Mouse (Mus musculus): ENCODE data around the gene Herc1. TPM values are rescaled to one million over a fixed set of nuclear protein-coding genes. Genes with fewer than 3 reads are reported as not detected.

Gene Herc1
- total RNA-seq, 2 experiments from 2014 or later: 96.9 to 97.4 TPM

DNA sequence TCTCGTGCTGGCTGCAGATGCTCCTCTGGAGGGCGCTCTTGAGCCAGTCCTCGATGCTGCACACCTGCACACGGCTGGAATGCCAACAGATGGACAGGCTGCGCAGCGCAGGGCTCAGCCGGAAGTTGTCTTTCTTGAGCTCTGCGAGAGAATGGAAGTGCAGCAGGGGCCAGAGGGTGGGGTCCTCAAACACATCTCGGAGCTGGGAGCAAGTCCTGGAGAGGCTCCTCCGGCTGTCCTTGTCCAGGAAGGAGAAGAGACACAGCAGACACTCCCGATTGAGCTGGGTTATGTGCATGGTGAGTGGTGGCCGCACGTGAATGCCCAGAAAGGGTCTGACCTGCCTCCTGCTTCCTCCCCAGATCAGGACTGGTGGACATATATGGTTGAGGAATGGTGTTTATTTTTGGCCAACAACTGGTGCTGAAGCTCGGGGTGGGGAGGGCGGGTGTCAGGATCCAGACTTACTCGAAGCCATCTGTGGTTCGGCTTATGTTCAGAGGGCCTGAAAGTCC is 164.1 kb downstream of the Herc1 start, which contains the start of gene Fbxl22:
Gene Fbxl22 (minus strand): TSS at position 338 of the 515 bp plus-strand sequence.
- ATAC-seq (replicated peaks; ENCODE audit: low FRiP score, low TSS enrichment, poor library complexity, severe bottlenecking): no peak

DNA sequence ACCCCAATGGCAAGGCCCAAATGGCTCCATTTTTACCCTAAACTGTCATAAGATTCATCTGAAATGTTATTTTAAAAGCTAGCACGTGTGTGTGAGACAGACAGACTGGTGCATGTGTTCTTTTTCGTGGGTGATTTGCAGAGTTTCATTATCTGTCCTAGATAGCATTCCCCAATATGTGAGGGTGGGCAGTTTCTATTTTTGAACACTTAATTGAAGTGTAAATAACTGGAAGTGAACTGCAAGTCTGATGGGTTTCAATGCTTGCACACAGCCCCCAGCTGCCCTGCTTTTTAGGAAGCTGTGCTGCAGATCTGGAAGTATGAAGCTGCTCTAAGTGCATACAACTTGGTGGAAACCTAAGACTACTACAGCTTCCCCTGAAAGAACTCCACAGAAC is 164.9 kb downstream of the Herc1 start:
- no peak for ATAC-seq (replicated peaks; ENCODE audit: low FRiP score, low TSS enrichment, poor library complexity, severe bottlenecking)

DNA sequence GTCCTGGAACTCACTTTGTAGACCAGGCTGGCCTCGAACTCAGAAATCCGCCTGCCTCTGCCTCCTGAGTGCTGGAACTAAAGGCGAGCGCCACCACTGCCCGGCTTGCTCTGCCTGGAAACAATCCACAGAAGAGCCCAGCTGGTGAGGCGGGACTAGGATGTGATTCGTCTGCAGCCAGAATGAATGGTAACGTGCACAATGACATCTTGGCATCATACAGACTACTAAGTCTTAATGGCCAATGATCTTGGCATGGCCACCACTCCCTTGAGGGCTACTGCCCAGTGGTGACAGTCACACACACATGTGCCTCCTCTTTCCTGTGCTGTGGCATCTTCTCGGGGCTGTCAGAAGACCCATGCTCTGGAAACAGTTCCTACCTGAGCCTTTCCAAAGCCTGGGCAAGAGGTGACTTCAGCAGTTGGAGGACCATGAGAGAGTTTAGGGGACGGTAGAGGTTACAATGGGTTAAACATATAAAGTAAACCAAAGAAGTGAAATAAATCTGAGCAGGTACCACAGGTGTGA is 165.5 kb downstream of the Herc1 start:
- ATAC-seq (replicated peaks; ENCODE audit: low FRiP score, low TSS enrichment, poor library complexity, severe bottlenecking): no peak

DNA sequence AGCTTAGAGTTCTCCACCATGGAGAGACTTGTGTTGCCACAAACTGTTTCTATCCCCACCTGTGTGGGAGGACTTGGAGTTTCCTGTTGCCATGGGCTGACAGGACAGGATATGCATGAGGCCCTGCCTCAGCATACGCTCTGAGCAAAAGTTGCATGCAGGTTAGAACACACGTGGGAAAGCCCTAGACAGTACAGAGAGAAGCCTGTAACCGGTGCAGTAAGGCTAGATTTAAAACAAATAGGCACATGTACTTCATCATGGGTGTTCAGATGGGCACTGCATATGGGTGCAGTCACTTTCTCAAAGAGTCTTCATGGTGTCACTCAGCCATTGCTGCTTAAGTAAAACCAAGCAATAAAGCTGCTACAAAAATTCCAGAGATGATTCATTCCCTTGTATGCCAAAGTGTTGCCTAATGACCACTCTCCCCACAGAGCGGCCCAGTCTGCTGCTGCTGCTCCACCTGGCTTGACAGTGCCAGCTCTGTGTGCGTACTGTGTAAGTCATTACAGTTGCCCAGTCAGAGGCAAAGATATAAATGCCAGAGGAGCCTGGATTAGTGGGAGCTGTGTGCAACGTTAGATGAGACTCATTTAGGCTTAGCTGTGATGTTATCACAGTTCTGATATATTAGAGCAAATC is 166.2 kb downstream of the Herc1 start:
- no peak for ATAC-seq (replicated peaks; ENCODE audit: low FRiP score, low TSS enrichment, poor library complexity, severe bottlenecking)

DNA sequence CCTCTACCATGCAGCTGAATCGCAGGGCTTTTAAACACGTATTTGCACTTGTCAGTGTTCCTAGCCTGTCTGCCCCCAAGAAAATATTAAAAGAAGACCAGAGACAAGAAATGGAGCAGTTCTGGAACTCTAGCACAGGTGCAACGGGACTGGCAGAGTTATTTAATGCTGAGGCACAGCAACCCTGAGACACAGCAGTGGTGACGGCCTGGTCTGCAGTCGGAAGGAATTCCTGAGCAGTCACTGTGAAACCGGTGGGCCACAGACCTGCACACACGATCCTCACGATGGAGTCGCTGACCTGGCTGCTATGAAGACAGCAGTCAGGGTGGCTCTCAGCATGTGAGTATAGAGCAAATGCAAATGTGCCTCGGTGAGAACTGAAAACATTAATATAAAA is 167.5 kb downstream of the Herc1 start:
- no peak for ATAC-seq (replicated peaks; ENCODE audit: low FRiP score, low TSS enrichment, poor library complexity, severe bottlenecking)

DNA sequence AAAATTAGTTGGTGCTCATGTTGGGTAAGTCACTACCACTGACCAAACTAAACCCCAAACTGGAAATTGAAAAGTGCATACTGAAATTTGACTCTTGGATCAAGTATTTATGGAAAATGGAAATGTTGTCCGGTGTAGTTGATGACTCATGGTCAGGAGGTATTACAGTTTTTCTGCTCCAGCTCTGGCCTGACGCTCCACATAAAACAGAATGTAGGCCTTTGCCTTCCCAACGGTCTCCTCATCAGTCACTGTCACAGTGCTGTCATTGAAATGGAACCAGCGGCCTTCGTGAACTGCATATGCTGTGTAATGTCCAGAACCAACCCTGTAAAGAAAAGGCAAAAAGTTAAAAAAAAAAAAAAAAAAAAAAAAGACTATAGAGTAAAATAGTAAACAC is 168.0 kb downstream of the Herc1 start:
- no peak for ATAC-seq (replicated peaks; ENCODE audit: low FRiP score, low TSS enrichment, poor library complexity, severe bottlenecking)

DNA sequence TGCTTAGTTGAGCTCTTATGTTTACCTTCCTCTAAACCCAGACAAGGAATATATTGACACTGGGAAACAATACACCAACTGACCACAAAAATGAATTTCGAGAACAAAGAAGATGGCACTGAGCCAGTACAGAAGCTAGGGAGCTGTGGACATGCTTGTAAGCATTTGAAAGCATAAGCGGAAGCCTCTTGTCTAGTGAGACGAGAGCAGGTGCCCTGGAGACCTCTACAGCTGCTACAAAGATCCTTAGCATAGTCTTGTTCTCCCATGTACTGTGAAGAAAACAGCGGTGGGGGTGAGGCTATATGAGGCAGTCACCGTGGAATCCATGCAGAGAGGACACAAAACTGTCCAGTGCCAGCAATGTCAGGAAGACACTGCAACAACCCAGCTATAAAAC is 168.7 kb downstream of the Herc1 start:
- no peak for ATAC-seq (replicated peaks; ENCODE audit: low FRiP score, low TSS enrichment, poor library complexity, severe bottlenecking)

DNA sequence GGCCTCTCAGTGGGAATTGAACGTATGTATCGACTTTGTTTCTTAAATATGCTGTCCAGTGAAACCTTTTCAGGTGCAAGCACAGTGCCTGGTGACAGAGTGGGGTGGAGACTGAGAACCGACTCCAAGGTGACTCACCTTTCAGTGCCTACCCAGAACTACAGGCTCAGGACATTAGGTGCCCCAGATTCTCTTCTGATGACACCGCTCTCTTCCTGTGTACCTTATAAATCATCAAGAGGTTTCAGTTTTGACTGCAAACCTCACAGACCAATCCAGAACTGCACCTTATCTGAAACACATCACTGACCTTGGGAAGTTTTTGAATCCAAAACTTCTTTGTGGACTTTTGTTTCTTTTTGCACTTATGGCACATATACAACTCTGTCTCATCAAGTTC is 170.0 kb downstream of the Herc1 start:
- no peak for ATAC-seq (replicated peaks; ENCODE audit: low FRiP score, low TSS enrichment, poor library complexity, severe bottlenecking)

DNA sequence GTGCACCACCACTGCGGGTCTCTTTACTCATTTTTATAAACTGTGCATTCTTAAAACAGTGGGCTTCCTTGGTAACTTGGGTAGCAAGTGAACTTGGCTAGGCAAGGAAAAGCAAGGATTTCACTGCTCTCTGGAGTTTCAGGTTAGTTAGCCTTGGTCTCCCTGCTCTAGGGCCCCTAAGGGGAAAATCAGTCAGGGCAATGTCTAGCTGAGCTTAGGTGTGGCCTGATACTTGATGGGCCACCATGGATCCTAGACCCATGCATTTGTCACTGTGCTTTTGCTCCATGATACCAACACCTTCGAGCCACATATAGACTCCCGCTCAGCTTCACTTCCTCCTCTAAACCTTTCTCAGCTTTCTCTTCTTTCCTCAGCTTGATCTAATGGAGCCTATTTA is 171.3 kb downstream of the Herc1 start:
- ATAC-seq (replicated peaks; ENCODE audit: low FRiP score, low TSS enrichment, poor library complexity, severe bottlenecking): no peak

DNA sequence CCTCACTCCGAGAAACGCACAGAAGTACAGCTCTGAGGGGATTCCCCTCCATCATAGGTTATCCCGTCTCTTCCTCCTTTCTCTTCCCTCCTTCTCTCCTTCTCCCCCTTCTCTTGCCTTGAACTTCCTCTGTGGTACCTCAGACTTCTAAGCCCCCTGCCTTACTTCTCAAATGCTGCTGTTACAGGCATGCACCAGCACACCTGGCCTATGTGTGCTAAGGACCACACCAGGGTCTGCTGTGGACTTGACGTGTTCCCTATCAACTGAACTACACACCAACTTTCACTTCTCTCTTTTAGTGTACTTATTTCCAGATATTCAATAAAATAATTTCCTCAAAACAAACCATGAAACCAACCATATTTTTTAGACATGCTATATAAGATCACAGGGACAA is 192.5 kb downstream of the Herc1 start:
- no peak for ATAC-seq (replicated peaks; ENCODE audit: low FRiP score, low TSS enrichment, poor library complexity, severe bottlenecking)

Other genes starting within 250 kb of the Herc1 start
- 99.7 and 107 TPM in 2 replicates for gene Snx1, start 223.9 kb upstream of the Herc1 start, total RNA-seq (2014; fragmentation: Nextera tagmentation)
- gene Snx1, start 223.9 kb upstream of the Herc1 start, total RNA-seq (2017): 114 and 128 TPM in 2 replicates
- 167 and 182 TPM in 2 replicates for gene Ciao2a, start 223.8 kb upstream of the Herc1 start, total RNA-seq (2014; fragmentation: Nextera tagmentation)
- 165 and 169 TPM in 2 replicates for gene Ciao2a, start 223.8 kb upstream of the Herc1 start, total RNA-seq (2017)
- gene Dapk2, start 192.2 kb upstream of the Herc1 start, total RNA-seq (2014; fragmentation: Nextera tagmentation): 9.2 and 11.0 TPM in 2 replicates
- gene Dapk2, start 192.2 kb upstream of the Herc1 start, total RNA-seq (2017): 5.2 and 10.3 TPM in 2 replicates
- gene Fbxl22, start 164.1 kb downstream of the Herc1 start, total RNA-seq (2014; fragmentation: Nextera tagmentation): 0.63 TPM in 1 of 2 replicates, not detected in the other
- 0.89 and 1.2 TPM in 2 replicates for gene Fbxl22, start 164.1 kb downstream of the Herc1 start, total RNA-seq (2017)
- gene Usp3, start 242.7 kb downstream of the Herc1 start, total RNA-seq (2014; fragmentation: Nextera tagmentation): 39.0 and 59.5 TPM in 2 replicates
- 29.6 and 32.4 TPM in 2 replicates for gene Usp3, start 242.7 kb downstream of the Herc1 start, total RNA-seq (2017)